Mouse (Mus musculus): ENCODE results near the gene Tet3.

Gene Tet3

DNA sequence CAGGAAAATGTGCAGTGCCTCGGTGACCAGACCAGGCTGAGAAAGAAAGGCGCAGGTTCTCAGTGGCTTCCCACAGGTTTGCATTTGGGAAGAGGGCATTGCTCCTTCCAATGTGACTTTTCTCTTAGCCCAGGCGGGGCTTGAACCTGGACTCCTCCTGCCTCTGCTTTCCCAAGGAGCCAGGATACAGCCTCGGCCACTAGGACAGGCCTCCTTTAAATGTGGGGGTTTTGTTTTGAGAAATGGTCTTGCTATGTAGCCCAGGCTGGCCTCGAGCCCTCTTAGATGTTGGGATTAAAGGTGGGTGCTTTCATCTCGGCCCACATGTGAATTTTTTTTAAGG is 132.5 kb downstream of the Tet3 start:
- no peak for DNase-seq (ENCODE audit: low spot score in 2 of 2)

DNA sequence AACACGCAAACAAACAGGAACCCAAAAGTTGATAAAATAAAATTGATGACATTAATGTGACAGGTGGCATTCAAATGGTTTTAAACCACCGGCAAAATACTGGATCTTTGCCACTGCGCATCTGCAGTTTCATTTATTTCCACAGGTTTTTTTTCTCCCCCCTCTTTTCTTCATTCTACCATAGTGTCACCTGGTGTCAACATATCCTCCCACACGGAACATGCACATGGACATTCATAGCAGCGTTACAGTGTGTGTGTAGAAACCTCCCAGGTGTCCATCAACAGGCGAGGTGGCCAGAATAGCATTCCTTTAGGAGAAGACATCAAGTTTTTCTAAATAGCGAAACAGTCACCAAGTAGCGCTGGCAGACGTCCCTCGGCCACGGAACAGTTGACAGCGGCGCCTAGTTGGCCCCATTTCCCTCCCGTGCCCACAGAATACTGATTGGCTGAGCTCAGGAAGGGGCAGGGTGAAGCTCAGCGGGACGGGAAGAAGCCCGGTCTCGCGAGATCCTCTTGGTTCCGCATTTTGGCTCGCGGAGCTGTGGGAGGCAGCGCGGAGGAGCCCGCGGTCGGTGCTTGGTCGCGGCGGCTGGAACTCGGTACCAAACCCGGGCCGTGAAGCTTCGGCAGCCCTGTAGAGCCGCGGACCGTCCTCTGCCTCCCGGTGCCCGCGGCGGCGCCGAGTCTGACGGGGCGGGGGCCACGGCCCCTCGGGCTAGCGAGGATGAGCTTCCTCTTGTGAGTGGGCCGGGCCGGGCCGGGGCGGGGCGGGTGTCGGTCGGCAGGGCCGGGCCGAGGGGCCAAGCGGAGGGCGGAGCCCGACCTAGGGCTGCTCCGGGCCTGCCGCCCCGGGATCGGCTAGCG is 133.1 kb downstream of the Tet3 start, which contains the start of the genes Mthfd2 and Mob1a:
Mthfd2 (minus strand) TSS at position 384 of the 869 bp plus-strand sequence.
Mob1a (plus strand) TSS at position 492 of the 869 bp plus-strand sequence.
- DNase-seq (ENCODE audit: low spot score in 2 of 2): peak; percentile 90 to 93

DNA sequence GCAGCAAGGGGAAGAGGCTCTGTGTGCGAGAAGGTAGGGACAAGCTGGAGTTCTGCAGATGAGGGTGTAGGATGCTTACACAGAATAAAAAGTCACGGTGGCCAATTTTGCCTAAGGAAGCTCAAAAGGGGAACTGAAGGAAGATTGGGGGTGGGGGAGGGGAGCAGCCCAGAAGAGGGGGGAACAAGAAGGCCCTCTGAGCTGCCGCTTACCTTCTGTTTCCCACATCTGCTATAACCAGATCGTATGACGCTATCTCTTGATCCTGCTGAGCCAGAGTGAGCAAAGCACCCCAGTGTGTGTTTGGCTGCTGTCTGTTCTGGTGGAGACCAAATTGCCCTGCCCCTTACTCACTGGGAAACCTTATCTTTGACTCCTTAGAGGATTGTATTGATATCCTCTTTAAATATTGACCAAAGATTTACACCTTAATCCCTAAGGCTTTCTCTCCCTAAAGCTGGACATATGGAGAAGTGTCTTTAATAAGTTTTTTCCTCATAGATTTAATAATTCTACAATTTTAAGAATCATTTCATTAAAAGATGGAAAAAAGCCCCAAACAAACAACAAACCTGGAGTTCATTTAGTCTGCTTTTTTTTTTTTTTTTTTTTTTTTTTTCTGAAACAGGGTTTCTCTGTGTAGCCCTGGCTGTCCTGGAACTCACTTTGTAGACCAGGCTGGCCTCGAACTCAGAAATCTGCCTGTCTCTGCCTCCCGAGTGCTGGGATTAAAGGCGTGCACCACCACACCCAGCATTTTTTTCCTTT is 135.0 kb downstream of the Tet3 start:
- DNase-seq (ENCODE audit: low spot score in 2 of 2): no peak

DNA sequence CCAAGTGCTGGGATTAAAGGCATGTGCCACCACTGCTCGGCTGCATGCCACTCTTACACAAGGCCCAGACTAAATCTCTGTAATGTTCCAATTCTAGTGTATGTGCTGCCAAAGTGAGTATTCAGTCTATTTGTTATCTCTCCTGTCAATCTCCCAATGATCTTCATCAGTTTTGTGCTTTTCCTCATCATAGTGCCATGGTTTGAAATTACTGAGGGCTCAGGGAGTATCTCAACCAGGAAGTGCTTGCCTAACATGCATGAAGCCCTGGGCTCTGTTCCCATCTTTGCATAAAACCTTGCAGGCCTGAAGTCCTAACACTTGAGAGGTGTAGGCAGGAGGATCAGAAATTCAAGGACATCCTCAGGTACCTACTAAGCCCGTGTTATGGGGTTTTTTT is 136.1 kb downstream of the Tet3 start:
- no peak for DNase-seq (ENCODE audit: low spot score in 2 of 2)

DNA sequence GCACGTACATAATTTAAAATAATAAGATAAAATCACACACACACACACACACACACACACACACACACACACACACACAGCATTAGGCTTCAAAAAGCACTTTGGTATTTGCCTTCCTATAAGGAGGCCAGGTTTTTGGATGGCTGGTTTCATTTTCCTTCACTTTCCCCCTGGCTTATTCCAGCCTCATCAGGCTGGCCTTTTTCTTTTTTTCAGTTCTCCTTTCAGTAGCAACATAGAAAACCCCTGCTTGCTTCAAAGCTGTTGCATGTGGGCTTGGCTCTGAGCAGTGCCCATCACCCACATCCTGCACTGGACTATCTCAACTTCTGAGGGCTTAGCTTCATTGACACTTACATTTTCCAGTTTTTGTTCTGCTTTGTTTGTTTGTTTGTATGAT is 137.0 kb downstream of the Tet3 start:
- no peak for DNase-seq (ENCODE audit: low spot score in 2 of 2)

DNA sequence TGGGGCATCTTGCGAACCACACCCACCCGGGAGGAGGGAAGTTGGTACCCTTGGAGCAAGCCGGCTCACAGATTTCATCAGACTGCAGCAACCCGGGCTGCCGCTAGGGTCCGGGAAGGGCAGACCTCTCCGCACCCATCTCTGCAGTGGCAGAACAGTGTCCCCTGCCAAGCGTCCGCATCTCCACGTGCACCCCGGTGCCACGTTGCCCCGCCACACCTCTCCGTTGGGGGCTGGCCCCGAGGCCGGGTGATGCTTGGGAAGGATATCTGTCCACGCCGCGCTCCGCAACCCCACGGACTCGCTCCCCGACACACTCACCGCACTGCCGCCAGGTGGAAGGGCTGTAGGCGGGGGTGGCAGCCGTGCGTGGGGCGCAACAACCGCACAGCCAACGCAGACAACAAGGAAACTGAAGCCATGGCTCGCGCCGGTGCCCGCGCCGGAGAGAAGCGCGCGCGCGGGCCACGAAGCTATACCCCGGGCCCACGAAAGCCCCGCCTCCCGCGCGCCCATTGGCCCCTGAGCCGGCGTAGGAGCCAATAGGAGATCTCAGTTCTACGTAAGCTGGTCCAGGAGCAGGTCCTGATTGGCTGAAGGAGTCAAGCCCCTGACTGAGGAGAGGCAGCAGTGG is 141.7 kb downstream of the Tet3 start:
- DNase-seq (ENCODE audit: low spot score in 2 of 2): peak; percentile 87 to 93

DNA sequence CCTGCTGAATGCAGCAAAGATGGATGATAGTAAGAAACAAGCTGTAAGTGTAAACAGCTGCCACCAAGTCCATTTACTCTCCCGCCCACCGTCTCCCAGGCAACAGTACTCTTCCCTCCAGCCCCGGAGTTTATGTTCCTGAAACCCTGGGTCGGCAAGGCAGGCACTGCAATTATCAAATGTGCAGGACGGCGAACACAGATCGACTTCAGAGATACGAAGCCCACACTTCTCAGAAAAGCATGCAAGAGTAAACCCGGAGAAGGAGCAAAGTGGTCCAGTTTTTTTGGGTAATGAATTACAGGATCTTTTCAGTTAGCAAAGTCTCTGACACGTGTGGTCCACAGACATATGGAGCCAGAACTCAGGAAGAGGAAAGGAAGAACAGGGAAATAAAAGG is 142.9 kb downstream of the Tet3 start:
- peak in 1 of 2 experiments; percentile 8 for DNase-seq (ENCODE audit: low spot score in 2 of 2)

DNA sequence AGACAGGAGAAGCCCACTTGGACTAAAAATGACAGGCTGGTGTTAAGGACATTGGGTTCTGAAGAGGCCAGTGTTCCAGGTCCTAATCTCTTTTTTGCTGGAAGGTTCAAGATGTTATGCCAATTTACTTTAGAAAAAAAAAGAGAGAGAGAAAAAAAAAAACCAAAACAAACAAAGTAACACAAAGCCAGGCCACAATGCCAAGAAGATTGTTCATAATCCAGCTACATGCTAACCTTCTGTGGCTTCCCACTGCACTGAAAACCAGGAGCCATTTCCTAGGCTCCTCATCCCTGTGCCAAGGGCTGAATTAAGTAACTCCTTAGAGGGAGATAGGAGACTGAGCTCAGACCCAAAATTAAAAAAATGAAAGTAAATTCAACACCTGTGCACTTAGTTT is 143.6 kb downstream of the Tet3 start:
- DNase-seq (ENCODE audit: low spot score in 2 of 2): no peak

DNA sequence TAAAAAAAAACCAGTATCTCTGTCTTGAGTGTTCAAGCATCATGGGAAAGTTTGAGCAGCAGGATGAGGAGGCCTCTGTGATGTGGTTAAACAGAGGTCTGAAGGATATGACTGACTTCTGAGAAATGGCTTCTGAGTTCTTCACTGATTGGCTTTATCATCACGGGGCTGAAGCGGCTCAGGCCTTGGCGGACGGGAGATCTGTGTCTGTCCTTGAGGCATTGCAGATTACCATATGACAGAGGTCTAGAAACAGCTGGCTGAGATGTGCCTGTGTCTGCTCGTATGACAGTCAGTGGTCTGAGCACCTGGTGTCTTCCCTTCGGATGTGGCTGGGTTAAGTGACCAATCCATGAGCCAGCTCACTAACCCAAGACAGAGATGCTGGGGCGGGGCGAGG is 146.4 kb downstream of the Tet3 start:
- no peak for DNase-seq (ENCODE audit: low spot score in 2 of 2)

Measured in right cerebral cortex, postnatal 36 days (tissue).